Mouse (Mus musculus) ES-E14 (cell line): Measurements from ENCODE around the gene Galp. TPM values are rescaled to one million over a fixed set of nuclear protein-coding genes. Genes with fewer than 3 reads are reported as not detected.

Experiments
- DNase-seq: peaks from one replicate; pipeline ENCODE4 v3.0.0-alpha.2; 2013; ENCODE audit warnings: low read depth, low spot score
- H3K27ac ChIP-seq: 2 replicates; pipeline ENCODE4 v1.5.1; 2012; ENCODE audit warnings: low read depth, mild to moderate bottlenecking, low read length, moderate library complexity, mixed read lengths; ENCODE audit not compliant: poor library complexity, insufficient read depth, severe bottlenecking
- H3K36me3 ChIP-seq: 2 replicates; pipeline ENCODE4 v1.6.1; 2012; ENCODE audit warnings: mild to moderate bottlenecking, low read length, moderate library complexity, mixed read lengths; ENCODE audit not compliant: control insufficient read depth, poor library complexity, insufficient read depth, severe bottlenecking
- H3K4me1 ChIP-seq, 2 experiments: fragments of 150-350 bp in 1 of 2; sonication (generic) in 1 of 2; 2 replicates each; pipeline ENCODE4 v1.6.1; 2012; ENCODE audit warnings: low read length in 2 of 2, mild to moderate bottlenecking in 1 of 2, mixed read lengths in 1 of 2; ENCODE audit not compliant: control insufficient read depth in 2 of 2, insufficient read depth in 2 of 2, poor library complexity in 1 of 2
- H3K4me3 ChIP-seq, 2 experiments: fragments of 150-350 bp in 1 of 2; sonication (generic) in 1 of 2; 2 replicates each; pipeline ENCODE4 v1.5.1; 2012; ENCODE audit warnings: low read length in 2 of 2, low read depth in 1 of 2, mild to moderate bottlenecking in 1 of 2, mixed read lengths in 1 of 2; ENCODE audit not compliant: insufficient read depth in 1 of 2, poor library complexity in 1 of 2, severe bottlenecking in 1 of 2
- H3K9ac ChIP-seq: 2 replicates; pipeline ENCODE4 v1.6.1; 2012; ENCODE audit warnings: low read depth, mild to moderate bottlenecking, low read length, mixed read lengths; ENCODE audit not compliant: poor library complexity, insufficient read depth, severe bottlenecking
- H3K9me3 ChIP-seq: fragments of 150-350 bp; sonication (generic); 2 replicates; pipeline ENCODE4 v1.6.1; 2012; ENCODE audit warnings: low read depth, mild to moderate bottlenecking, low read length; ENCODE audit not compliant: control insufficient read depth, insufficient read depth
- CHD2 ChIP-seq: IDR thresholded peaks from 2 replicates; pipeline ENCODE4 v1.6.1; 2014; ENCODE audit warnings: mild to moderate bottlenecking, low read depth, low read length, inconsistent platforms
- HCFC1 ChIP-seq: IDR thresholded peaks from 2 replicates; pipeline ENCODE4 v1.6.1; 2012; ENCODE audit warnings: low read length, inconsistent platforms, borderline replicate concordance; ENCODE audit not compliant: insufficient read depth
- MAFK ChIP-seq: IDR thresholded peaks from 2 replicates; pipeline ENCODE4 v1.6.1; 2014; ENCODE audit warnings: mild to moderate bottlenecking, low read depth, low read length, inconsistent platforms; ENCODE audit not compliant: insufficient read depth
- ZC3H11A ChIP-seq: IDR thresholded peaks from 2 replicates; pipeline ENCODE4 v1.6.1; 2012; ENCODE audit warnings: low read depth, mild to moderate bottlenecking, inconsistent platforms, low read length, borderline replicate concordance
- ZNF384 ChIP-seq: IDR thresholded peaks from 2 replicates; pipeline ENCODE4 v1.6.1; 2012; ENCODE audit warnings: low read depth, low read length, inconsistent platforms
- in situ Hi-C, 2 experiments: fragments of 600-800 bp; cut with MboI; formaldehyde crosslinking; loops; one replicate each; pipeline ENCODE4 v1.15.1; 2025; ENCODE audit warnings: low sequenced_read_pairs in 2 of 2, inconsistent platforms in 1 of 2; ENCODE audit not compliant: unreplicated experiment in 2 of 2
- total RNA-seq: library from RNA; depleted of rRNA; stranded (reverse); fragments of 300-350 nt; gene quantifications from 2 replicates; pipeline ENCODE4 v1.2.3, GENCODE M21; 2012; rRNA removed

Gene Galp
- total RNA-seq, 1 experiment, result not detected

DNA sequence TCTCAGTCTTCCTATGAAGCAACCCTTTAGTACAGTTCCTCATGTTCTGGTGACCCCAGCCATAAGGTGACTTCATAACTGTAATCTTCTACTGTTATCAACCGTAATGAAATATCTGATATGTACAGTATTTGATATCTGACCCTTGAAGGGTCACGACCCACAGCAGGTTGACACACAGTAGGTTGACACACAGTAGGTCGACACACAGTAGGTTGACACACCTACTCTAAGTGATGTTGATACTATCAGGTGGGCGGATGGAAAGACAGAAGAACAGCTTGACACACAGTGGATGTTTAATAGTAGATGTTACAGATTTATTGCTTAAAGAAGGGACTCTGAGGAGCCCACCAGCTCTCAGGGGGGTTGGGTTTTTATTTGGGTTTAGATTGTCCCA, 66.1 kb downstream of the Galp start:
- H3K27ac ChIP-seq, result no peak overlapping the region
- DNase-seq, result no peak
- H3K9ac ChIP-seq, result no peak overlapping the region
- no peak for TF ChIP-seq CHD2
- TF ChIP-seq MAFK, result no peak
- TF ChIP-seq ZNF384, result no peak
- no peak for TF ChIP-seq HCFC1
- no peak for TF ChIP-seq ZC3H11A
- H3K4me1 ChIP-seq, result peaks cover 6 to 10% of the 10 kb centered on the region in 2 experiments; a peak in 3 of 4 replicates
- H3K9me3 ChIP-seq, result no peaks in the 10 kb centered on the region
- in situ Hi-C loops, result no loop called here
- no peaks in the 10 kb centered on the region for H3K36me3 ChIP-seq
- H3K4me3 ChIP-seq, result no peak overlapping the region

DNA sequence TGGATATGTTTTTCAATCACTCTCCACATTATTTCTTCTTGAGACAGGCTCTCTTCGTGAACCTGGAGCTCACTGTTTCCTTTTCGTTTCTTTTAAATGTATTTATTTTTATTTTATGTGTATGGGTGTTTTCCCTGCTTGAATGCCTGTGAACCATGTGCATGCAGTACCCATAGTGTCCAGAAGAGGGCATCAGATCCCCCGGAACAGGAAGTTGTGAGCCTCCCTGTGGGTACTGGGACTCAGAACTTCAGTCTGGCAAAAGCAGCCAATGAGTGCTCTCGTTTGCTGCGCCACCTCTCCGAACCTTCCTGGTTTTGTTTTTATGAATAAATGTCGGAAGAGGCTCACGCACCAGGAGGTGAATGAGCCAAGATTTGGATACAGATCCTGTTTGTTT, 68.8 kb downstream of the Galp start:
- Histone ChIP-seq H3K27ac (no peak overlapping the region), H3K9ac (peak overlapping the region; percentile 26; the same call in 1 of the 2 replicates), H3K4me1 (peaks cover 0 to 7% of the 10 kb centered on the region in 2 experiments; a peak in 2 of 4 replicates), H3K36me3 (no peaks in the 10 kb centered on the region), H3K9me3 (no peaks in the 10 kb centered on the region), H3K4me3 (peak overlapping the region; percentile 32 to 48; a peak in 3 of 4 replicates)
- no peak for TF ChIP-seq HCFC1
- TF ChIP-seq ZC3H11A, result no peak
- TF ChIP-seq CHD2, result no peak
- no peak for TF ChIP-seq MAFK
- TF ChIP-seq ZNF384, result no peak
- DNase-seq, result no peak
- in situ Hi-C loops, result no loop called here

Other genes with a start within 250 kb of the Galp start
- not detected in 2 replicates for gene Vmn1r65, start 186.1 kb upstream of the Galp start, total RNA-seq
- gene Nlrp4c, start 151.9 kb upstream of the Galp start, total RNA-seq, result 0.69 and 5.5 TPM in 2 replicates
- gene Zfp787, start 41.1 kb upstream of the Galp start, total RNA-seq, result 20.9 and 29.0 TPM in 2 replicates
- 16.6 and 21.6 TPM in 2 replicates for gene Zfp444, start 24.9 kb upstream of the Galp start, total RNA-seq
- gene Zscan5b, start 25.2 kb downstream of the Galp start, total RNA-seq, result 2.1 and 3.3 TPM in 2 replicates
- 9.7 and 12.4 TPM in 2 replicates for gene Epp13, start 55.6 kb downstream of the Galp start, total RNA-seq
- 2.3 and 3.2 TPM in 2 replicates for gene Zfp667, start 89.5 kb downstream of the Galp start, total RNA-seq
- 3.2 and 3.6 TPM in 2 replicates for gene Zfp583, start 134.2 kb downstream of the Galp start, total RNA-seq
- 2.5 and 2.9 TPM in 2 replicates for gene Gm3854, start 146.7 kb downstream of the Galp start, total RNA-seq
- 1.2 and 1.5 TPM in 2 replicates for gene Zfp78, start 166.2 kb downstream of the Galp start, total RNA-seq
- gene Zfp28, start 186.2 kb downstream of the Galp start, total RNA-seq, result 5.6 and 7.7 TPM in 2 replicates
- gene Smim17, start 201.6 kb downstream of the Galp start, total RNA-seq, result 0.21 and 0.54 TPM in 2 replicates
- gene Gm20715, start 213.2 kb downstream of the Galp start, total RNA-seq, result 0.09 and 0.11 TPM in 2 replicates
- 0.37 TPM in 1 of 2 replicates, not detected in the other for gene Olfr1344, start 241.6 kb downstream of the Galp start, total RNA-seq